Comparison of ENCODE assay signal across 30 mouse cellular contexts in genomic region chr5:25243101-25243500, GRCm38 (mm10). TPM values are rescaled to one million over a fixed set of nuclear protein-coding genes. Genes with fewer than 3 reads are reported as not detected.
DNase-seq lines count a peak whose midpoint lies in the region; ATAC-seq lines count a peak whose summit lies in the region.
"Had no signal": no experiment of that assay in that cellular context is flagged by ENCODE, and none has a peak within 500 bp of the region (broad histone marks: within the 10 kb centered on the region; RNA-seq: fewer than 3 reads in every experiment).

No protein-coding gene starts in this region.

- peaks cover 19% of the 10 kb centered on the region for H3K36me3 ChIP-seq in forebrain, embryonic 13.5 days (ENCODE audit: poor library complexity, severe bottlenecking)

- no peak overlapping the region for H3K4me3 ChIP-seq in forebrain, embryonic 13.5 days
- H3K4me3 ChIP-seq: embryonic facial prominence, embryonic 15.5 days; heart, adult 2 months; limb, embryonic 15.5 days; midbrain, embryonic 13.5 days; neural tube, embryonic 12.5 days had no signal

- H3K9me3 ChIP-seq in forebrain, embryonic 13.5 days (replicated peaks): no peaks in the 10 kb centered on the region
- H3K9me3 ChIP-seq: embryonic facial prominence, embryonic 15.5 days; limb, embryonic 15.5 days; midbrain, embryonic 13.5 days; neural tube, embryonic 12.5 days had no signal

- no peak overlapping the region for H3K4me2 ChIP-seq in forebrain, embryonic 13.5 days
- H3K4me2 ChIP-seq: embryonic facial prominence, embryonic 15.5 days; limb, embryonic 15.5 days; midbrain, embryonic 13.5 days; neural tube, embryonic 12.5 days had no signal

- no peak overlapping the region for H3K9ac ChIP-seq in forebrain, embryonic 13.5 days
- H3K9ac ChIP-seq: embryonic facial prominence, embryonic 15.5 days; forebrain, postnatal 0 days; limb, embryonic 15.5 days; midbrain, embryonic 13.5 days; neural tube, embryonic 12.5 days had no signal

- no peaks in the 10 kb centered on the region for H3K27me3 ChIP-seq in forebrain, embryonic 13.5 days
- H3K27me3 ChIP-seq: embryonic facial prominence, embryonic 15.5 days; limb, embryonic 15.5 days; midbrain, embryonic 13.5 days; neural tube, embryonic 12.5 days had no signal

- peak; percentile 44 for DNase-seq in heart, adult 11 months
- DNase-seq in heart, postnatal 14 days: no peak
- peak; percentile 19 to 34 for DNase-seq in left cerebral cortex, adult 18-20 months (ENCODE audit: low spot score in 2 of 2)
- no peak for DNase-seq in left cerebral cortex, postnatal 10 days (ENCODE audit: extremely low spot score in 1 of 2, low spot score in 2 of 2)
- DNase-seq in brain, adult 2 months (ENCODE audit: low read depth, low spot score): peak; percentile 42
- DNase-seq in kidney, postnatal 14 days: peak; percentile 36
- no peak for DNase-seq in embryo, embryonic 11 days
- DNase-seq: adrenal gland, postnatal 10 days; cerebellum, adult 11 months; cerebellum, postnatal 25 days; forebrain, postnatal 0 days; heart, adult 2 months; thymus, postnatal 36 days had no signal

- WGBS in forebrain, embryonic 13.5 days: 95% methylated on average over 6 of the region's 6 CpGs

- H3K27ac ChIP-seq in forebrain, embryonic 13.5 days: no peak overlapping the region
- H3K27ac ChIP-seq: embryonic facial prominence, embryonic 15.5 days; heart, adult 2 months; limb, embryonic 15.5 days; macrophage; midbrain, embryonic 13.5 days; neural tube, embryonic 12.5 days had no signal

- no peak for ATAC-seq in forebrain, embryonic 13.5 days
- ATAC-seq: activated CD4-positive, CD25-positive, alpha-beta regulatory T cell, adult 4 months; CD4-positive, CD25-positive, alpha-beta regulatory T cell, adult 4 months; forebrain, postnatal 0 days; midbrain, embryonic 13.5 days had no signal

- H3K4me1 ChIP-seq in forebrain, embryonic 13.5 days: no peaks in the 10 kb centered on the region
- H3K4me1 ChIP-seq: embryonic facial prominence, embryonic 15.5 days; limb, embryonic 15.5 days; midbrain, embryonic 13.5 days; neural tube, embryonic 12.5 days had no signal

- intact Hi-C loops in heart, postnatal 14 days (cut with DNase I): no loop called here
- intact Hi-C loops in left cerebral cortex, postnatal 10 days (cut with DNase I): no loop called here

RNA-seq across cellular contexts. Expression of gene E130116L18Rik, which starts 20.1 kb away (rescaled TPM):
- not detected for total RNA-seq in heart, postnatal 14 days (2021)
- total RNA-seq in left cerebral cortex, adult 18-20 months (2021): not detected
- not detected for total RNA-seq in left cerebral cortex, postnatal 10 days (2021)
- not detected in 2 replicates for polyA plus RNA-seq in forebrain, embryonic 13.5 days (2015; fragmentation: Nextera tagmentation; extraction: Ambion mirVana)
- total RNA-seq: adrenal gland, postnatal 10 days; ES-E14; forebrain, postnatal 0 days; gastrocnemius, adult 8-10 months; heart, adult 2 months; layer of hippocampus, adult 18-20 months; layer of hippocampus, postnatal 25 days; left cerebral cortex, postnatal 25 days had no signal
- polyA plus RNA-seq: activated CD4-positive, CD25-positive, alpha-beta regulatory T cell, adult 4 months; brain, embryonic 14.5 days; CD4-positive, CD25-positive, alpha-beta regulatory T cell, adult 4 months; embryonic facial prominence, embryonic 15.5 days; heart, adult 2 months; heart, embryonic 16.5 days; hindbrain, embryonic 11.5 days; limb, embryonic 15.5 days; liver, embryonic 16.5 days; macrophage; midbrain, embryonic 13.5 days; neural tube, embryonic 12.5 days had no signal

RNA-seq across cellular contexts. Expression of gene Galnt11, which starts 21.4 kb away (rescaled TPM):
- 10 to 100 TPM; 24.5 TPM for total RNA-seq in heart, postnatal 14 days (2021)
- 10 to 100 TPM; 41.2 to 45.3 TPM for total RNA-seq in left cerebral cortex, adult 18-20 months (2021)
- 10 to 100 TPM; 44.5 to 44.9 TPM for total RNA-seq in left cerebral cortex, postnatal 10 days (2021)
- 33.6 and 35.9 TPM in 2 replicates for polyA plus RNA-seq in forebrain, embryonic 13.5 days (2015; fragmentation: Nextera tagmentation; extraction: Ambion mirVana)

Comparison
In these comparisons a context has a peak if more than half of its experiments do, and no peak if none do; other contexts are left out.
1. DNase-seq: peak in heart, adult 11 months (single experiment), left cerebral cortex, adult 18-20 months (2 of 2), brain, adult 2 months (single experiment) and kidney, postnatal 14 days (single experiment); none in heart, postnatal 14 days (0 of 2), left cerebral cortex, postnatal 10 days (0 of 2) and embryo, embryonic 11 days (single experiment).